Mouse (Mus musculus): ENCODE data around the gene Ntf5. TPM values are rescaled to one million over a fixed set of nuclear protein-coding genes. Genes with fewer than 3 reads are reported as not detected.
A peak's percentile ranks its signal among the peaks of the same experiment; 100 is the strongest.

Ntf5 gene
- 4.1 and 4.5 TPM in 2 replicates for polyA plus RNA-seq (2014; fragmentation: Nextera tagmentation; extraction: Ambion mirVana)

GRCm38 (mm10) chr7:45413113-45413863 lies at the start of gene Ntf5:
TSS of gene Ntf5 (plus strand) at chr7:45413695.
- Histone ChIP-seq H3K27me3 (ENCODE audit: control insufficient read depth, insufficient read depth, low read length) (peaks cover 22% of the 10 kb centered on the region; the same call in 1 of the 2 replicates), H3K36me3 (ENCODE audit: control insufficient read depth, insufficient read depth, low read length) (no peaks in the 10 kb centered on the region), H3K9ac (replicated peaks; ENCODE audit: low read depth, low read length) (peak within 1 kb of the TSS; percentile 39), H3K4me2 (replicated peaks; ENCODE audit: low read depth, low read length) (peak within 1 kb of the TSS; percentile 80), H3K4me3 (ENCODE audit: low read depth, low read length) (peak within 1 kb of the TSS; percentile 44), H3K9me3 (ENCODE audit: control insufficient read depth, low read depth, low read length) (no peaks in the 10 kb centered on the region), H3K4me1 (ENCODE audit: control insufficient read depth, insufficient read depth, low read length) (peaks cover 23% of the 10 kb centered on the region; the same call in 1 of the 2 replicates), H3K27ac (ENCODE audit: low read length) (peak within 1 kb of the TSS; percentile 52)
- ATAC-seq (ENCODE audit: insufficient number of reproducible peaks, insufficient read depth, low FRiP score, low read depth): peak; percentile 57
- 2% methylated on average over 42 of the region's 45 CpGs for WGBS

GRCm38 (mm10) chr7:45363983-45364382 lies 49.5 kb upstream of the Ntf5 start:
- H3K4me1 ChIP-seq (ENCODE audit: control insufficient read depth, insufficient read depth, low read length): peaks cover 15% of the 10 kb centered on the region; the same call in 1 of the 2 replicates
- H3K27me3 ChIP-seq (ENCODE audit: control insufficient read depth, insufficient read depth, low read length): peaks cover 29% of the 10 kb centered on the region
- no peaks in the 10 kb centered on the region for H3K9me3 ChIP-seq (ENCODE audit: control insufficient read depth, low read depth, low read length)
- H3K9ac ChIP-seq (replicated peaks; ENCODE audit: low read depth, low read length): no peak overlapping the region
- no peak overlapping the region for H3K4me2 ChIP-seq (replicated peaks; ENCODE audit: low read depth, low read length)
- H3K27ac ChIP-seq (ENCODE audit: low read length): no peak overlapping the region
- no peaks in the 10 kb centered on the region for H3K36me3 ChIP-seq (ENCODE audit: control insufficient read depth, insufficient read depth, low read length)
- ATAC-seq (ENCODE audit: insufficient number of reproducible peaks, insufficient read depth, low FRiP score, low read depth): no peak
- H3K4me3 ChIP-seq (ENCODE audit: low read depth, low read length): no peak overlapping the region
- 80% methylated on average over 2 of the region's 2 CpGs for WGBS

- Histone ChIP-seq H3K4me2 (replicated peaks; ENCODE audit: low read depth, low read length) (peak overlapping the region; percentile 87), H3K4me1 (ENCODE audit: control insufficient read depth, insufficient read depth, low read length) (peaks cover 19% of the 10 kb centered on the region), H3K36me3 (ENCODE audit: control insufficient read depth, insufficient read depth, low read length) (no peaks in the 10 kb centered on the region), H3K4me3 (ENCODE audit: low read depth, low read length) (peak overlapping the region; percentile 46), H3K9ac (replicated peaks; ENCODE audit: low read depth, low read length) (peak overlapping the region; percentile 11; the same call in 1 of the 2 replicates), H3K9me3 (ENCODE audit: control insufficient read depth, low read depth, low read length) (no peaks in the 10 kb centered on the region), H3K27me3 (ENCODE audit: control insufficient read depth, insufficient read depth, low read length) (peaks cover 39% of the 10 kb centered on the region), H3K27ac (ENCODE audit: low read length) (no peak overlapping the region)
- WGBS: 3% methylated on average over 35 of the region's 35 CpGs
- ATAC-seq (ENCODE audit: insufficient number of reproducible peaks, insufficient read depth, low FRiP score, low read depth): no peak
Observed at GRCm38 (mm10) chr7:45365742-45366651, 47.5 kb upstream of the Ntf5 start.

- H3K4me2 ChIP-seq (replicated peaks; ENCODE audit: low read depth, low read length): peak within 1 kb of the TSS; percentile 87
- H3K4me3 ChIP-seq (ENCODE audit: low read depth, low read length): peak within 1 kb of the TSS; percentile 46
- 2% methylated on average over 26 of the region's 26 CpGs for WGBS
- peaks cover 19% of the 10 kb centered on the region for H3K4me1 ChIP-seq (ENCODE audit: control insufficient read depth, insufficient read depth, low read length)
- 0 out of 2 replicates have a peak within 1 kb of the TSS, but pooled peaks have one; percentile 8 for H3K27ac ChIP-seq (ENCODE audit: low read length)
- peak within 1 kb of the TSS; percentile 33 for H3K9ac ChIP-seq (replicated peaks; ENCODE audit: low read depth, low read length)
- H3K27me3 ChIP-seq (ENCODE audit: control insufficient read depth, insufficient read depth, low read length): peaks cover 33% of the 10 kb centered on the region
- H3K9me3 ChIP-seq (ENCODE audit: control insufficient read depth, low read depth, low read length): no peaks in the 10 kb centered on the region
- no peaks in the 10 kb centered on the region for H3K36me3 ChIP-seq (ENCODE audit: control insufficient read depth, insufficient read depth, low read length)
- ATAC-seq (ENCODE audit: insufficient number of reproducible peaks, insufficient read depth, low FRiP score, low read depth): no peak
Observed at GRCm38 (mm10) chr7:45366652-45367019, 46.9 kb upstream of the Ntf5 start, which contains the start of gene Ppfia3. TSS of gene Ppfia3 (minus strand) at chr7:45367019.

GRCm38 (mm10) chr7:45367020-45367880 lies 46.2 kb upstream of the Ntf5 start:
- ATAC-seq (ENCODE audit: insufficient number of reproducible peaks, insufficient read depth, low FRiP score, low read depth): peak; percentile 75
- Histone ChIP-seq H3K4me3 (ENCODE audit: low read depth, low read length) (peak overlapping the region; percentile 46), H3K27ac (ENCODE audit: low read length) (0 out of 2 replicates have a peak overlapping the region, but pooled peaks have one; percentile 8), H3K36me3 (ENCODE audit: control insufficient read depth, insufficient read depth, low read length) (no peaks in the 10 kb centered on the region), H3K9ac (replicated peaks; ENCODE audit: low read depth, low read length) (peak overlapping the region; percentile 33; the same call in 1 of the 2 replicates), H3K9me3 (ENCODE audit: control insufficient read depth, low read depth, low read length) (no peaks in the 10 kb centered on the region), H3K27me3 (ENCODE audit: control insufficient read depth, insufficient read depth, low read length) (peaks cover 28% of the 10 kb centered on the region), H3K4me1 (ENCODE audit: control insufficient read depth, insufficient read depth, low read length) (peaks cover 13% of the 10 kb centered on the region; the same call in 1 of the 2 replicates), H3K4me2 (replicated peaks; ENCODE audit: low read depth, low read length) (peak overlapping the region; percentile 87)
- under 1% methylated on average over 70 of the region's 70 CpGs for WGBS

- Histone ChIP-seq H3K4me2 (replicated peaks; ENCODE audit: low read depth, low read length) (peak overlapping the region; percentile 87), H3K36me3 (ENCODE audit: control insufficient read depth, insufficient read depth, low read length) (peaks cover 3% of the 10 kb centered on the region; the same call in 1 of the 2 replicates), H3K9ac (replicated peaks; ENCODE audit: low read depth, low read length) (no peak overlapping the region), H3K9me3 (ENCODE audit: control insufficient read depth, low read depth, low read length) (no peaks in the 10 kb centered on the region), H3K4me1 (ENCODE audit: control insufficient read depth, insufficient read depth, low read length) (peaks cover 12% of the 10 kb centered on the region; the same call in 1 of the 2 replicates), H3K27ac (ENCODE audit: low read length) (no peak overlapping the region), H3K27me3 (ENCODE audit: control insufficient read depth, insufficient read depth, low read length) (peaks cover 22% of the 10 kb centered on the region), H3K4me3 (ENCODE audit: low read depth, low read length) (no peak overlapping the region)
- ATAC-seq (ENCODE audit: insufficient number of reproducible peaks, insufficient read depth, low FRiP score, low read depth): no peak
- 78% methylated on average over 15 of the region's 15 CpGs for WGBS
Observed at GRCm38 (mm10) chr7:45368178-45368577, 45.3 kb upstream of the Ntf5 start.

- peak overlapping the region; percentile 44; the same call in 1 of the 2 replicates for H3K4me3 ChIP-seq (ENCODE audit: low read depth, low read length)
- H3K4me2 ChIP-seq (replicated peaks; ENCODE audit: low read depth, low read length): peak overlapping the region; percentile 97; the same call in 1 of the 2 replicates
- no peaks in the 10 kb centered on the region for H3K9me3 ChIP-seq (ENCODE audit: control insufficient read depth, low read depth, low read length)
- peaks cover 12% of the 10 kb centered on the region; the same call in 1 of the 2 replicates for H3K4me1 ChIP-seq (ENCODE audit: control insufficient read depth, insufficient read depth, low read length)
- WGBS: 78% methylated on average over 16 of the region's 16 CpGs
- ATAC-seq (ENCODE audit: insufficient number of reproducible peaks, insufficient read depth, low FRiP score, low read depth): no peak
- H3K27ac ChIP-seq (ENCODE audit: low read length): no peak overlapping the region
- H3K36me3 ChIP-seq (ENCODE audit: control insufficient read depth, insufficient read depth, low read length): peaks cover 3% of the 10 kb centered on the region; the same call in 1 of the 2 replicates
- no peak overlapping the region for H3K9ac ChIP-seq (replicated peaks; ENCODE audit: low read depth, low read length)
- H3K27me3 ChIP-seq (ENCODE audit: control insufficient read depth, insufficient read depth, low read length): peaks cover 22% of the 10 kb centered on the region
Observed at GRCm38 (mm10) chr7:45369022-45369745, 44.3 kb upstream of the Ntf5 start.
